Mouse (Mus musculus) heart, embryonic 14.5 days (tissue): ENCODE results near the gene Cpeb1. TPM values are rescaled to one million over a fixed set of nuclear protein-coding genes. Genes with fewer than 3 reads are reported as not detected.
"Not testable (repeated sequence)": the region's sequence is repeated elsewhere in the genome, so short reads cannot be mapped to it uniquely, and the experiment has no call there.

Experiments
- ATAC-seq: fragments of 200-750 bp; cut with Nextera tagmentation; 2 replicates; pipeline ENCODE4 v1.8.0; 2017; ENCODE audit warnings: low read depth, moderate TSS enrichment; ENCODE audit not compliant: insufficient number of reproducible peaks, insufficient read depth, low FRiP score
- H3K27ac ChIP-seq, 2 experiments: fragments of 200-500 bp in 1 of 2; fragments of 300-500 bp in 1 of 2; sonication (generic) in 1 of 2; replicated peaks in 1 of 2; 2 replicates each; pipeline ENCODE4 v1.5.1; 2012 to 2014; ENCODE audit warnings: low read depth in 2 of 2, low read length in 2 of 2, control low read depth in 1 of 2, mild to moderate bottlenecking in 1 of 2, mixed read lengths in 1 of 2; ENCODE audit not compliant: control insufficient read depth in 1 of 2, insufficient read depth in 1 of 2
- H3K27me3 ChIP-seq: fragments of 300-500 bp; sonication (generic); 2 replicates; pipeline ENCODE4 v1.6.1; 2014; ENCODE audit warnings: mild to moderate bottlenecking, low read length, control low read depth; ENCODE audit not compliant: control insufficient read depth, insufficient read depth
- H3K36me3 ChIP-seq: fragments of 300-500 bp; sonication (generic); 2 replicates; pipeline ENCODE4 v1.6.1; 2014; ENCODE audit warnings: mild to moderate bottlenecking, control low read depth, low read length, mixed read lengths; ENCODE audit not compliant: control insufficient read depth, insufficient read depth
- H3K4me1 ChIP-seq, 2 experiments: fragments of 200-500 bp in 1 of 2; fragments of 300-500 bp in 1 of 2; sonication (generic) in 1 of 2; 2 replicates each; pipeline ENCODE4 v1.6.1; 2012 to 2014; ENCODE audit warnings: low read length in 2 of 2, control low read depth in 1 of 2, mixed read lengths in 1 of 2; ENCODE audit not compliant: control insufficient read depth in 2 of 2, insufficient read depth in 2 of 2
- H3K4me2 ChIP-seq: fragments of 300-500 bp; sonication (generic); 2 replicates; pipeline ENCODE4 v1.6.1; 2014; ENCODE audit warnings: mild to moderate bottlenecking, low read length
- H3K4me3 ChIP-seq, 2 experiments: fragments of 200-500 bp in 1 of 2; fragments of 300-500 bp in 1 of 2; sonication (generic) in 1 of 2; 2 replicates each; pipeline ENCODE4 v1.5.1; 2012 to 2014; ENCODE audit warnings: low read length in 2 of 2, mild to moderate bottlenecking in 2 of 2, control low read depth in 1 of 2, low read depth in 1 of 2, moderate library complexity in 1 of 2; ENCODE audit not compliant: control insufficient read depth in 1 of 2, insufficient read depth in 1 of 2
- H3K9ac ChIP-seq: fragments of 300-500 bp; sonication (generic); 2 replicates; pipeline ENCODE4 v1.6.1; 2014; ENCODE audit warnings: mild to moderate bottlenecking, low read length
- H3K9me3 ChIP-seq: fragments of 300-500 bp; sonication (generic); 2 replicates; pipeline ENCODE4 v1.6.1; 2016; ENCODE audit warnings: low read length, control low read depth; ENCODE audit not compliant: control insufficient read depth
- WGBS: fragments of 180-500 bp; shearing (Covaris S2); extraction: QIAGEN DNeasy Blood & Tissue Kit; methylation state at CpG from one replicate; pipeline ENCODE4 v1.1.7; 2014; 5-methylcytosine and 5-hydroxymethylcytosine counted together
- polyA plus RNA-seq: library from polyadenylated mRNA; unstranded; fragments of >200 nt; fragmentation: Nextera tagmentation; extraction: Ambion mirVana; gene quantifications from 2 replicates; pipeline ENCODE4 v1.2.1, GENCODE M21; 2014

Cpeb1 gene
- polyA plus RNA-seq, 1 experiment from 2014 or later = 5.0 TPM

DNA sequence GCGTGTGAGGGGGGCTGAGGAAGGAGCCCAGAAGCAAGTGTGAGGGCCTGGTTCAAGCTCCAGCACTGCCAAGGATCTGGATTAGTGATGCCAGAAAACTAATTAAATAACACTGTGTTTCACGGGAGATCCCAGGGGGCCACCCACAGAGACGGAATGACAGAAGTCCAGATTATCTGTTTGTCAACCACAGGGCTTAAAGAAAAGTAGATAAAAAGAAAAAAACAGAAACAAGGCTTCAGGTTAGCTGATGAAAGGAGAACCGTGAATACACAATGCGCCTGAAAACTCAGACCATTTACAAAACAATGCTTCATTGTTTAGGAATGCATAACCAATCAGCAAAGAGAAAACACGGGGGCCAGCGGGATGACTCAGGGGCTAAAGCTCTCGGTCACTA is 25.5 kb upstream of the Cpeb1 start:
- no peak overlapping the region for H3K9ac ChIP-seq
- no peaks in the 10 kb centered on the region for H3K36me3 ChIP-seq
- no peaks in the 10 kb centered on the region for H3K9me3 ChIP-seq
- H3K27me3 ChIP-seq = peaks cover 24% of the 10 kb centered on the region
- no peak overlapping the region for H3K4me3 ChIP-seq
- H3K4me2 ChIP-seq = no peak overlapping the region
- 9% methylated on average over 8 of the region's 8 CpGs for WGBS
- no peak for ATAC-seq
- H3K27ac ChIP-seq = no peak overlapping the region
- no peaks in the 10 kb centered on the region for H3K4me1 ChIP-seq

- Histone ChIP-seq H3K36me3 (no peaks in the 10 kb centered on the region), H3K4me2 (no peak overlapping the region), H3K27me3 (peaks cover 26% of the 10 kb centered on the region), H3K9ac (no peak overlapping the region), H3K4me1 (no peaks in the 10 kb centered on the region), H3K9me3 (no peaks in the 10 kb centered on the region), H3K4me3 (no peak overlapping the region), H3K27ac (no peak overlapping the region)
- 56% methylated on average over 3 of the region's 3 CpGs for WGBS
- no peak for ATAC-seq
Measured at GRCm38 (mm10) chr7:81479531-81480090, 24.3 kb upstream of the Cpeb1 start.

DNA sequence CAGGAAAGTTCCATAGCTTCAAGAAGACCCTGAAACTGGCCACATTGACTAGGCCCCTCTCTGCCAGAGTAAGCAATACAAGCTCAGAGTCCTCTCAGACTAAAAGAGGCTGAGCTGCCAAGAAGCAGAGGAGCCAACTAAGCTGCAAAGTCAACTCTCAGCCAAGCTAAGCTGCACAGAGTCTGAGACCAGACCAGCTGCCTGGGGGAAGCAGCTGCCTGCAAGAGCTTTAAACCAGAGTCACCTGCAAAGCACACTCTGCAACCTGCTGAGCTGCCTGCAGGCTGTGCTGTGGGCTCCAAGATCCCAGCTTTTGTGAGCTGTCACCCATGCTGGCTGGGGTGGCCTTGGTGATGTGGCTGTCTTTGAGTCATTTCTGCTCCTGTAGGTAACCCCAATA is 23.0 kb upstream of the Cpeb1 start:
- not testable (repeated sequence) for H3K4me1 ChIP-seq, H3K9ac ChIP-seq, ATAC-seq, H3K4me3 ChIP-seq, H3K4me2 ChIP-seq, H3K36me3 ChIP-seq, H3K9me3 ChIP-seq, H3K27ac ChIP-seq
- H3K27me3 ChIP-seq = peaks cover 26% of the 10 kb centered on the region

GRCm38 (mm10) chr7:81476833-81477232 is 21.6 kb upstream of the Cpeb1 start:
- no peaks in the 10 kb centered on the region for H3K9me3 ChIP-seq
- 4% methylated on average over 24 of the region's 24 CpGs for WGBS
- H3K4me2 ChIP-seq = peak overlapping the region; percentile 34
- no peaks in the 10 kb centered on the region for H3K4me1 ChIP-seq
- H3K9ac ChIP-seq = no peak overlapping the region
- H3K27ac ChIP-seq = no peak overlapping the region
- no peaks in the 10 kb centered on the region for H3K36me3 ChIP-seq
- ATAC-seq = no peak
- peak overlapping the region in 1 of 2 experiments; percentile 9; a peak in 2 of 4 replicates for H3K4me3 ChIP-seq
- H3K27me3 ChIP-seq = peaks cover 26% of the 10 kb centered on the region

GRCm38 (mm10) chr7:81475221-81475620 is 20.0 kb upstream of the Cpeb1 start:
- Histone ChIP-seq H3K4me1 (no peaks in the 10 kb centered on the region), H3K27ac (no peak overlapping the region), H3K9me3 (no peaks in the 10 kb centered on the region), H3K27me3 (peaks cover 26% of the 10 kb centered on the region), H3K9ac (no peak overlapping the region), H3K36me3 (no peaks in the 10 kb centered on the region), H3K4me2 (no peak overlapping the region), H3K4me3 (no peak overlapping the region)
- ATAC-seq = no peak
- 78% methylated on average over 3 of the region's 3 CpGs for WGBS

GRCm38 (mm10) chr7:81464906-81465450 is 9.7 kb upstream of the Cpeb1 start:
- no peak overlapping the region for H3K4me2 ChIP-seq
- H3K9ac ChIP-seq = no peak overlapping the region
- WGBS = 59% methylated on average over 9 of the region's 9 CpGs
- no peaks in the 10 kb centered on the region for H3K36me3 ChIP-seq
- no peak overlapping the region for H3K27ac ChIP-seq
- H3K4me3 ChIP-seq = no peak overlapping the region
- H3K4me1 ChIP-seq = no peaks in the 10 kb centered on the region
- 0 out of 2 replicates have a peak, but pooled peaks cover 10% of the 10 kb centered on the region for H3K27me3 ChIP-seq
- H3K9me3 ChIP-seq = no peaks in the 10 kb centered on the region
- no peak for ATAC-seq

- Histone ChIP-seq H3K9ac (no peak overlapping the region), H3K4me1 (no peaks in the 10 kb centered on the region), H3K4me3 (no peak overlapping the region), H3K36me3 (no peaks in the 10 kb centered on the region), H3K4me2 (no peak overlapping the region), H3K27me3 (0 out of 2 replicates have a peak, but pooled peaks cover 10% of the 10 kb centered on the region), H3K9me3 (no peaks in the 10 kb centered on the region), H3K27ac (no peak overlapping the region)
- WGBS = 2% methylated on average over 4 of the region's 4 CpGs
- ATAC-seq = no peak
Measured at GRCm38 (mm10) chr7:81464116-81464515, 8.9 kb upstream of the Cpeb1 start.

- no peaks in the 10 kb centered on the region for H3K36me3 ChIP-seq
- no peaks in the 10 kb centered on the region for H3K4me1 ChIP-seq
- no peaks in the 10 kb centered on the region for H3K9me3 ChIP-seq
- peaks cover 18% of the 10 kb centered on the region for H3K27me3 ChIP-seq
- H3K4me2 ChIP-seq = no peak overlapping the region
- no peak overlapping the region for H3K4me3 ChIP-seq
- WGBS = 71% methylated on average over 3 of the region's 3 CpGs
- H3K9ac ChIP-seq = no peak overlapping the region
- no peak for ATAC-seq
- H3K27ac ChIP-seq = no peak overlapping the region
Measured at GRCm38 (mm10) chr7:81462815-81463214, 7.5 kb upstream of the Cpeb1 start.
